Mouse (Mus musculus) left cerebral cortex, postnatal 14 days (tissue): ENCODE data around the gene Coro2a. TPM values are rescaled to one million over a fixed set of nuclear protein-coding genes. Genes with fewer than 3 reads are reported as not detected.
"Not testable (repeated sequence)": the region's sequence is repeated elsewhere in the genome, so short reads cannot be mapped to it uniquely, and the experiment has no call there.

ENCODE experiments used
- DNase-seq, 2 experiments: peaks; one replicate each; pipeline ENCODE4 v3.0.0; 2021 to 2022; ENCODE audit warnings: low spot score in 2 of 2, mixed read lengths in 1 of 2
- intact Hi-C: fragments of 180-260 bp; cut with DNase I; formaldehyde crosslinking; loops from one replicate; pipeline ENCODE4 v1.15.1; 2025
- total RNA-seq, 2 experiments: library from RNA; stranded (reverse); gene quantifications; 2 replicates each; pipeline ENCODE4 v1.2.3; 2021

Coro2a gene
- total RNA-seq, 2 experiments from 2014 or later: 34.1 to 37.3 TPM

- no peak for DNase-seq
- intact Hi-C loops: no loop called here
These were observed 16.3 kb upstream of the Coro2a start for GRCm38 (mm10) chr4:46618196-46618817.

- intact Hi-C loops: no loop called here
- no peak for DNase-seq
These were observed 15.4 kb upstream of the Coro2a start for GRCm38 (mm10) chr4:46617408-46617807.

DNA sequence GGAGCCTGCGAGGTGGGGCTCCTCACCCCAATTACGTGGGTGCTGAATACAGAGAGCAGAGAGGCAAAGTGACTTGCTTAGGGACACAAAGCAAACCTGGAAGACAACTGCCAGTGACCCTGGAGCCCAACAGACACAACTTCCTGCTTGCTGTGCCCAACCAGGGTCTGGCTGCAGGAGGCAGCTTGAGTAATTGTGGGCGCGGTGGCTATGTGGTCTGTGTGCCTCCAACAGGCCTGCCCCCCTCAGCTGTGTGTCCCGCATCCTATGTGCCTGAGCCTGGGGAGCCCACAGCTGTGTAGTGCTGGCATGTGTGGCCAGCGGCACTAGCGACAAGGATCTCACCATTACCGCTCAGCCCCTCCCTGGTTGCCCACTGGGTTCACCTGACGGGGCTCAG lies 12.6 kb upstream of the Coro2a start:
- DNase-seq: no peak
- intact Hi-C loops: loop anchor here (5.0 kb wide), 1 partner anchor 423 kb away; no protein-coding TSS in a partner anchor

GRCm38 (mm10) chr4:46613618-46614017 lies 11.6 kb upstream of the Coro2a start:
- no peak for DNase-seq
- intact Hi-C loops: loop anchor here (5.0 kb wide), 1 partner anchor 424 kb away; no protein-coding TSS in a partner anchor

GRCm38 (mm10) chr4:46611181-46611580 lies 9.2 kb upstream of the Coro2a start:
- DNase-seq: peak; percentile 95
- intact Hi-C loops: loop anchor here (2.0 to 5.0 kb wide), 2 partner anchors 46 to 426 kb away; no protein-coding TSS in a partner anchor

DNA sequence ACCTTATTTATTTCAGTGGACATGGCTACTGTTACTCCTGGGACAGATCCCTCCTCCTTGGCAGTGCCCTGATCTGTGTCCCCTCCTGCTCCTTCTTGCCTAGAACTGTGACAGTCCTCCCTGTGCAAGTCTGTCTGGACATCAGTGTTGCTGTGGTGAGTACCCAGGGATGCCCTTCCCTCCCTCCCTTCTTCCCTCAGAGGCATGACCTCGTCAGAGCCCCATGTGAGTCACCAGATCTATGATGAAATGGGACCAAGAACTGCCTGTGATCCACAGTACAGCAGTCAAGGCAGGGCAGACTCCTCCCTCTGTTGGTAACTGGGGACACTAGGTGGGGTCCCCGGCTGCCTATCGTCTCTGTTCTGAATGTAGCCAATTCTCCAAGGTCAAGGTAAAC lies 5.6 kb upstream of the Coro2a start:
- intact Hi-C loops: no loop called here
- DNase-seq: no peak

DNA sequence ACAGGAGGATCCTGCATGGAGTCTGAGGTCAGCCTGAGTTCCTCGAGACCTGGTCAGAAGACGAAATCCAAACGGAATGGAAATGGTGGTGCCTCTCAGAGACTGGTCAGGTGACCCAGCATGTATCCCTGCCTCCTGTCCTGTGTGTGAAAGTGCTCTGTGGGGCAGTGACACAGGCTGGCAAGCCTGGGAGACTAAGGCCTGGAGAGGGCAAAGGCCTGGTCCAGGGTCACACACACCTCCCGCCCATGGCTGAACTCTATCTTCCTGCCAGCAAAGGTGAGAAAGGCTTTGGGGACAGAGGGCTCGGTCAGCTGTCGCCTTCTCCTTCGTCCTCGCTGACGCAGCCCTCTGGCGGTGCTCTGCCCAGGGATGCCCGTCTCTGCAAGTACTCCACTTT lies 3.4 kb upstream of the Coro2a start:
- DNase-seq: no peak
- intact Hi-C loops: no loop called here

DNA sequence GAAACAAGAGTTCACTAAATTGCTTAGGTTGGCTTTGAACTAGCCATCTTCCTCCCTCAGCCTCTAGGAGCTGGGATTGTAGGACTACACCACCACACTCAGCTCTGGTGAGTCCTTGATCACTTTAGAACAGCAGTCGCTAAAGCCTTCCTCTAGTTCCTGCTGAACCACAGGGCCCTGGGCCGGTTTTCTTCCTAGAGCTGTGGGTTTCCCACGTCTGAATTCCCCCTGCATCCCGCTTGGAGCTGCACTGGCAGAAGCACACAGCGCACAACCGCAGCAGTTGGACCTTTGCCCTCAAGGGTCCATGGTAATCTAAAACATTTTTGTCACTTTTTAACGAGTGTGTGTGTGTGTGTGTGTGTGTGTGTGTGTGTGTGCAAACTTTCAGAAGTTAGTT lies 702 bp upstream of the Coro2a start:
- no peak for DNase-seq
- intact Hi-C loops: no loop called here

- intact Hi-C loops: no loop called here
- DNase-seq: peak in 1 of 2 experiments; percentile 30
These were observed 651 bp downstream of the Coro2a start for GRCm38 (mm10) chr4:46601258-46601843.

DNA sequence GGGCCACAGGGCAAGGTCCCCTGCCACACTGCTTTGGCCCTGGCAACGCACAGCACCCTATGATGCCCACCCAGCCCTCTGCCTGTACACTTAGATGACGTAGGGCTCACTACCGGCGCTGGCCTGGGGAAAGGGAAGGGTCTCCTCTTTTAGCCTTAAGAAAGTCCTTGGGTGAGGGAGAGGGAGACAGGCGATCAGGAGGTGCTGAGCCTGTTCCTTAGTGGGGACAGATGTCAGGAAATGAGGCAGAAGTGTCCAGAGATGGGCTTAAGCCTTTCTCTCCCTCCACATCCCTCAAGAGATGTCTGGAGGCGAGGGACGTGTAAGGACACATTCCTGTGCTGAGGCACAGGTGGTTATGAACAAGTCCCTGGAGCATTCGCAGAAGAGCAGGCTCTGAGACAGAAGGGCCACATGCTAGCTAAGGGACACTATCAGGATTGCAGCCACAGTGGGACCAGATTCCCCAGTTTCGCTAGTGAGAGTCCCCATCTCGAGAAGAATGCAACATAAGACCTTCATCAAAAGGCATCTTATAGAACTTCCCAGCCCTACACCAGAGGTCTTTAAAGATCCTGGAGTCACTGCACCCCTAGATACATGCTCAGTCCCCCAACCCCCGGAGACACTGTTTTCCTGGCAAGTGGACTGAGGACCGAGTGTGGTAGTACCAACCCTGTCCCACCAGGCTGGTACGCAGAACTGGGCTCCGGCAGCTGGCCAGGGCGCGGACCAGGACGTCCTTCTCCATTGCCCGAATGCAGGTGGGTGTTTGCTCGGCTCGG lies 1.3 kb downstream of the Coro2a start:
- intact Hi-C loops: no loop called here

GRCm38 (mm10) chr4:46599609-46600008 lies 2.4 kb downstream of the Coro2a start:
- DNase-seq, intact Hi-C loops: not testable (repeated sequence)

More for the DNA sequence above, 1.3 kb downstream of the Coro2a start:
- no peak for DNase-seq

GRCm38 (mm10) chr4:46598981-46599380 lies 3.0 kb downstream of the Coro2a start:
- DNase-seq: no peak
- intact Hi-C loops: no loop called here

DNA sequence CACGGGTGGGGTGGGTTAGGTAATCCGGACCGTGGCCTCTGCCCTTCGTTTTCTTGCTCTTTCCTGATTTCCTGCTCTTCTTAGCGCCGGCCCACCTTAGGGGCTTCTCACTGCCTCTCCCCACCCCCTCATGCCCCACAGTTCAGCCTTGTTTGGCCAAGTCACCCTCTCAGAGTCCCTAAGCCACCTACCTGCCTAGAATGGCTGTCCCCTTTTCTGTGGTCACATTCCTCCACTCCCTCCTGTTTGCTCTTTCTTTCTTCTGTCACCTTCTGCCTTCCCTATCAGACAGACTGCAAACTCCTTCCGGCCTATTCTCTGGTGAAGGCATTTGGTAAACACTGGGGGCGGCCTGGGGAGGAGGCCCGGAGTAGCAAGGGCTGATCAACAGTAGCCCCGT lies 3.9 kb downstream of the Coro2a start:
- intact Hi-C loops: no loop called here
- no peak for DNase-seq

- intact Hi-C loops: no loop called here
- no peak for DNase-seq
These were observed 4.6 kb downstream of the Coro2a start for GRCm38 (mm10) chr4:46597286-46597961.

DNA sequence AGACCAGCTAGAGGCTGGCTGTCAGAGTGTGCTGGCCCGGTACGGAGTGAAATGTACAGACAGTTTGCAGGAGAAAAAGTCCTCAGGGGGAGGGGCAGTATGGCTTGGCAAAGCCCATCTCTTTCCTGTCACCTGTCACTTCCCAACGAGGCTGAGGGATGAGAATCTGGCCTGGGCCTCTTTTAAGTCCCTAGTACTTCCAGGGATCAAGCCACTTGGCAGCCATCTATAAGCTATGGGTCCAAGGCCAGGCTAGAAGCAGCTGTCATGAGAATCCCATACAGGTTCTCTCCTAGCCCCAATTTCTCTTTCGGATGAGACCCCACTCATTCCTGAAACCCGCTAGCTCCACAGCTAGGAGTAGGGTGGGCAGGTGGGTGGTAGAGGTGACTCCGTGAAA lies 5.6 kb downstream of the Coro2a start:
- intact Hi-C loops: no loop called here
- no peak for DNase-seq

DNA sequence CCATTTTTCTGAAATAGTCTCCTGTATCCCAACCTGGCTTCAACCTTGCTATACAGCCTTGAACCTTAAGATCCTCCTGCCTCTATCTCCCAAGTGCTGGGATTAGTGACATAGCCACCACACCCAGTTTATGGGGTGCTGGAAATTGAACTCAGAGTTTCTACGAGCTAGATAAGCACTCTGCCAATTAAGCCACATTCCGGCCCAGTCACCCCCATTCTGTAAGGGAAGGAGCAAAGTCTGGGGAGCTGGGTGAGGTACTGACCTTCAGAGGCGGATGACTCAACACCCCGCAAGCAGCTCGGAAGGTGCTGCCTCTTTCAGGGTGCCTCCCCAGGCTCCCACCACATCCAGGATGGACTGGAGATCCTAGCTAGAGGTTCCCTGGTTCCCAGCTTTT lies 7.9 kb downstream of the Coro2a start:
- DNase-seq: no peak

GRCm38 (mm10) chr4:46593472-46593871 lies 8.5 kb downstream of the Coro2a start:
- no peak for DNase-seq
- intact Hi-C loops: no loop called here

More for the DNA sequence above, 7.9 kb downstream of the Coro2a start:
- intact Hi-C loops: no loop called here

- no peak for DNase-seq
- intact Hi-C loops: no loop called here
These were observed 10.0 kb downstream of the Coro2a start for GRCm38 (mm10) chr4:46591833-46592520.

GRCm38 (mm10) chr4:46590810-46591209 lies 11.2 kb downstream of the Coro2a start:
- DNase-seq: no peak
- intact Hi-C loops: no loop called here
